In the genomic region with DNA sequence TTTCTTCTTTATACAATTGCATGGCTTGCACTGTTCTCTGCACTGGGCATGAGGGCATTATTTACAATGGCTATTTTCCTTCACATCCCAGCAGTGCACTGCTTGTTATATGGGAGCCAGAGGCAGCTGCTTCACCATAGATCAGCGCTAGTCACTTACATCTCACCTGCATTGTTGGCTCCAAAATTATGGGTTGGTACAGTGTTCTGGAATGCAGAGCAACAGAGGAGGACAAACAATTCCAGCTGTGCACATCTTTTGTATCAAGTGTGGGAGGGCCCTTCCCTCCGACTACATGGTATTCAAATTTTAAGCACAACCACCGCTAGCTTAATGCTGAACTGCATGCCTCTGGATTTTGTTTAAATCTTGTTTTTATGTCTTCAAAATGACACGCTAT, we compare ENCODE assay signal across 25 mouse cellular contexts.
"Had no signal": no experiment of that assay in that cellular context is flagged by ENCODE, and none has a peak within 500 bp of the region (broad histone marks: within the 10 kb centered on the region; RNA-seq: fewer than 3 reads in every experiment).

No protein-coding gene starts in this region.

- H3K27ac ChIP-seq: heart, adult 2 months; heart, embryonic 13.5 days; heart, embryonic 15.5 days; hindbrain, embryonic 13.5 days; hindbrain, embryonic 15.5 days; hindbrain, postnatal 0 days; layer of hippocampus, adult 2 months; left cerebral cortex, adult 2 months; limb, embryonic 10.5 days; limb, embryonic 12.5 days had no signal

- H3K4me2 ChIP-seq: heart, embryonic 11.5 days; heart, embryonic 13.5 days; heart, embryonic 15.5 days; hindbrain, embryonic 13.5 days; hindbrain, embryonic 15.5 days; limb, embryonic 12.5 days; liver, embryonic 11.5 days had no signal

- H3K4me1 ChIP-seq: heart, embryonic 13.5 days; heart, embryonic 15.5 days had no signal

- DNase-seq: gastrocnemius, postnatal 14 days; gastrocnemius, postnatal 36 days; heart, adult 11 months; heart, adult 2 months; heart, postnatal 14 days; heart, postnatal 36 days; kidney, adult 11 months; kidney, adult 2 months; kidney, adult 9 months; kidney, postnatal 10 days; kidney, postnatal 25 days; kidney, postnatal 4 days; liver had no signal

- H3K9ac ChIP-seq: heart, embryonic 13.5 days; heart, embryonic 15.5 days; hindbrain, embryonic 13.5 days; hindbrain, embryonic 15.5 days; limb, embryonic 12.5 days had no signal

- H3K4me3 ChIP-seq: heart, adult 2 months; heart, embryonic 13.5 days; heart, embryonic 15.5 days; hindbrain, embryonic 13.5 days; hindbrain, embryonic 15.5 days; layer of hippocampus, adult 2 months; left cerebral cortex, adult 2 months; limb, embryonic 10.5 days; limb, embryonic 12.5 days had no signal

- ATAC-seq: hindbrain, postnatal 0 days; intestine, embryonic 16.5 days had no signal

- H3K9me3 ChIP-seq: heart, embryonic 13.5 days; heart, embryonic 15.5 days; hindbrain, embryonic 13.5 days; hindbrain, embryonic 15.5 days; limb, embryonic 10.5 days; limb, embryonic 12.5 days had no signal

- H3K27me3 ChIP-seq: heart, embryonic 13.5 days; heart, embryonic 15.5 days; hindbrain, embryonic 13.5 days; hindbrain, embryonic 15.5 days; limb, embryonic 12.5 days had no signal

- H3K36me3 ChIP-seq: heart, embryonic 13.5 days; heart, embryonic 15.5 days; hindbrain, embryonic 13.5 days; hindbrain, embryonic 15.5 days; limb, embryonic 10.5 days; limb, embryonic 12.5 days had no signal
